Comparison of ENCODE assay signal across 28 mouse cellular contexts in the genomic region with DNA sequence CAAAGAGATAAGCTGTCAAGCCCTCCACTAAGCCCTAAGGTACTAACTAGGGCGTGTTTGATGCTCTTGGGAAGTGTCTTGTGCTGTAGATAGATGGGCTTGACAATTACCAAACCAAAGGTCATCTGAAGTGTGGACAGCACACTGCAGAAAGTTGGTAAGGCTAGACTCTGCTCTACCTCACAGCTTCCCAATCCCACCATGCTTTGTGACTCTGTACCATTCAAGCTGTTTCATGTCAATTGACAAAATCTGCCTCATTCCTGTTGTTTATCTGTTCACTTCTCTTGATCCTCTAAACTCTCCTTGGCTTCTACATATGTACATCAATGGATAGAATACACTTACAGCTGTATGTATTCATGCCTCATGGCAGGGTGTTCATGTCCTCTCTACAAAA.
"Had no signal": no experiment of that assay in that cellular context is flagged by ENCODE, and none has a peak within 500 bp of the region (broad histone marks: within the 10 kb centered on the region; RNA-seq: fewer than 3 reads in every experiment).

No protein-coding gene starts in this region.

- H3K9ac ChIP-seq: embryonic facial prominence, embryonic 12.5 days; embryonic facial prominence, embryonic 13.5 days; embryonic facial prominence, embryonic 15.5 days; forebrain, embryonic 12.5 days; forebrain, embryonic 13.5 days; forebrain, embryonic 15.5 days; forebrain, postnatal 0 days had no signal

- H3K4me2 ChIP-seq: embryonic facial prominence, embryonic 12.5 days; embryonic facial prominence, embryonic 13.5 days; embryonic facial prominence, embryonic 15.5 days; forebrain, embryonic 12.5 days; forebrain, embryonic 13.5 days; forebrain, embryonic 15.5 days had no signal

- H3K27ac ChIP-seq: embryonic facial prominence, embryonic 10.5 days; embryonic facial prominence, embryonic 12.5 days; embryonic facial prominence, embryonic 13.5 days; embryonic facial prominence, embryonic 15.5 days; forebrain, embryonic 10.5 days; forebrain, embryonic 12.5 days; forebrain, embryonic 13.5 days; forebrain, embryonic 15.5 days; gastrocnemius, adult 2 months had no signal

- H3K27me3 ChIP-seq: embryonic facial prominence, embryonic 12.5 days; embryonic facial prominence, embryonic 13.5 days; embryonic facial prominence, embryonic 15.5 days; forebrain, embryonic 12.5 days; forebrain, embryonic 13.5 days; forebrain, embryonic 15.5 days had no signal

- ATAC-seq: forebrain, embryonic 13.5 days; forebrain, embryonic 14.5 days; forebrain, embryonic 15.5 days; forebrain, embryonic 16.5 days; forebrain, postnatal 0 days had no signal

- H3K4me1 ChIP-seq: embryonic facial prominence, embryonic 10.5 days; embryonic facial prominence, embryonic 15.5 days; forebrain, embryonic 13.5 days; forebrain, embryonic 15.5 days had no signal

- H3K4me3 ChIP-seq: embryonic facial prominence, embryonic 10.5 days; embryonic facial prominence, embryonic 12.5 days; embryonic facial prominence, embryonic 13.5 days; embryonic facial prominence, embryonic 15.5 days; erythroblast, embryonic 14.5 days; forebrain, embryonic 10.5 days; forebrain, embryonic 12.5 days; forebrain, embryonic 13.5 days; forebrain, embryonic 15.5 days; gastrocnemius, adult 2 months had no signal

- H3K36me3 ChIP-seq: embryonic facial prominence, embryonic 10.5 days; embryonic facial prominence, embryonic 12.5 days; embryonic facial prominence, embryonic 13.5 days; embryonic facial prominence, embryonic 15.5 days; forebrain, embryonic 10.5 days; forebrain, embryonic 12.5 days; forebrain, embryonic 15.5 days had no signal

- DNase-seq: cerebellum, adult 2 months; cerebellum, adult 8-10 months; cerebellum, adult 9-10 months; cerebellum, adult 9-11 months; cerebellum, postnatal 10 days; cerebellum, postnatal 14 days; cerebellum, postnatal 25 days; cerebellum, postnatal 36 days; embryo, embryonic 11 days; forebrain, postnatal 0 days; gastrocnemius, adult 2 months; gastrocnemius, postnatal 10 days; gastrocnemius, postnatal 14 days; gastrocnemius, postnatal 25 days; gastrocnemius, postnatal 36 days; heart, adult 11 months; heart, adult 18-20 months had no signal

- H3K9me3 ChIP-seq: embryonic facial prominence, embryonic 10.5 days; embryonic facial prominence, embryonic 12.5 days; embryonic facial prominence, embryonic 13.5 days; embryonic facial prominence, embryonic 15.5 days; forebrain, embryonic 10.5 days; forebrain, embryonic 12.5 days; forebrain, embryonic 13.5 days; forebrain, embryonic 15.5 days had no signal
